Mouse (Mus musculus): ENCODE data around the gene Prr7. TPM values are rescaled to one million over a fixed set of nuclear protein-coding genes. Genes with fewer than 3 reads are reported as not detected.

Gene Prr7
- total and polyA plus RNA-seq, 3 experiments: 0.60 to 1.2 (median 0.89) TPM

- H3K4me3 ChIP-seq (replicated peaks in 1 of 3; ENCODE audit: low read depth in 2 of 3, low read length in 2 of 3, poor library complexity in 1 of 3): no peak overlapping the region
Measured at GRCm38 (mm10) chr13:55482542-55482941, 18.5 kb downstream of the Prr7 start.

GRCm38 (mm10) chr13:55483071-55483470 lies 19.0 kb downstream of the Prr7 start:
- H3K9ac ChIP-seq (ENCODE audit: insufficient read depth, low read depth): no peak overlapping the region
- no peak for TF ChIP-seq NRF1 (IDR thresholded peaks at IDR 0.05; ENCODE audit: low read depth, low read length)
- TF ChIP-seq BHLHE40 (IDR thresholded peaks at IDR 0.05; ENCODE audit: low read depth, low read length): no peak
- no peak for TF ChIP-seq MXI1 (IDR thresholded peaks at IDR 0.05; ENCODE audit: low read depth, low read length)
- TF ChIP-seq CTCF (conservative IDR thresholded peaks at IDR 0.05 in 1 of 2, IDR thresholded peaks at IDR 0.05 in 1 of 2; ENCODE audit: low read depth in 2 of 2, low read length in 2 of 2): no peak
- no peak for TF ChIP-seq MAZ (IDR thresholded peaks at IDR 0.05; ENCODE audit: low read depth, low read length)
- TF ChIP-seq IRF4 (IDR thresholded peaks at IDR 0.05; ENCODE audit: low read depth, low read length): no peak
- no peak for TF ChIP-seq JUND (conservative IDR thresholded peaks at IDR 0.05; ENCODE audit: low read depth, low read length)
- no peak for TF ChIP-seq ELF1 (IDR thresholded peaks at IDR 0.05; ENCODE audit: low read depth, low read length)
- TF ChIP-seq RAD21 (IDR thresholded peaks at IDR 0.05; ENCODE audit: low read depth, low read length): no peak
- TF ChIP-seq SIN3A (IDR thresholded peaks at IDR 0.05; ENCODE audit: low read length): no peak
- no peak for TF ChIP-seq SMC3 (IDR thresholded peaks at IDR 0.05; ENCODE audit: low read depth, low read length)
- TF ChIP-seq PAX5 (IDR thresholded peaks at IDR 0.05; ENCODE audit: low read length): no peak
- peaks cover 91% of the 10 kb centered on the region for H3K27me3 ChIP-seq (replicated peaks)
- peaks cover 4% of the 10 kb centered on the region for H3K9me3 ChIP-seq (replicated peaks; ENCODE audit: low read length)
- H3K4me1 ChIP-seq (ENCODE audit: control insufficient read depth in 1 of 2, insufficient read depth in 2 of 2): peaks cover 11 to 16% of the 10 kb centered on the region in 2 experiments; a peak in 3 of 4 replicates
- dilution Hi-C loops (cut with MboI; ENCODE audit: extremely low pct_ligation_motif_present, extremely low pct_unique_long_range_greater_than_20kb, low sequenced_read_pairs) (no loop called here), in situ Hi-C loops (cut with MboI; ENCODE audit: low pct_ligation_motif_present, low pct_unique_long_range_greater_than_20kb, low sequenced_read_pairs) (no loop called here)
- H3K4me2 ChIP-seq (ENCODE audit: insufficient read depth, low read depth, poor library complexity, severe bottlenecking): no peak overlapping the region
- no peak for DNase-seq (ENCODE audit: extremely low read depth)
- H3K27ac ChIP-seq (ENCODE audit: insufficient read depth, low read depth): no peak overlapping the region
- H3K36me3 ChIP-seq (replicated peaks in 1 of 2; ENCODE audit: control insufficient read depth in 1 of 2, insufficient read depth in 1 of 2, low read length in 1 of 2): no peaks in the 10 kb centered on the region
- H3K4me3 ChIP-seq (replicated peaks in 1 of 3; ENCODE audit: low read depth in 2 of 3, low read length in 2 of 3, poor library complexity in 1 of 3): no peak overlapping the region
- H3K79me2 ChIP-seq (replicated peaks; ENCODE audit: control insufficient read depth, extremely low read depth, insufficient read depth, poor library complexity, severe bottlenecking): no peaks in the 10 kb centered on the region

More at GRCm38 (mm10) chr13:55482542-55482941, 18.5 kb downstream of the Prr7 start:
- in situ Hi-C loops (cut with MboI; ENCODE audit: low pct_ligation_motif_present, low pct_unique_long_range_greater_than_20kb, low sequenced_read_pairs): no loop called here
- Histone ChIP-seq H3K9ac (ENCODE audit: insufficient read depth, low read depth) (no peak overlapping the region), H3K36me3 (replicated peaks in 1 of 2; ENCODE audit: control insufficient read depth in 1 of 2, insufficient read depth in 1 of 2, low read length in 1 of 2) (no peaks in the 10 kb centered on the region), H3K4me2 (ENCODE audit: insufficient read depth, low read depth, poor library complexity, severe bottlenecking) (no peak overlapping the region), H3K9me3 (replicated peaks; ENCODE audit: low read length) (peaks cover 4% of the 10 kb centered on the region), H3K4me1 (ENCODE audit: control insufficient read depth in 1 of 2, insufficient read depth in 2 of 2) (peaks cover 13 to 21% of the 10 kb centered on the region in 2 experiments; a peak in 3 of 4 replicates), H3K79me2 (replicated peaks; ENCODE audit: control insufficient read depth, extremely low read depth, insufficient read depth, poor library complexity, severe bottlenecking) (no peaks in the 10 kb centered on the region), H3K27ac (ENCODE audit: insufficient read depth, low read depth) (no peak overlapping the region), H3K27me3 (replicated peaks) (peaks cover 93% of the 10 kb centered on the region)
- dilution Hi-C loops (cut with MboI; ENCODE audit: extremely low pct_ligation_motif_present, extremely low pct_unique_long_range_greater_than_20kb, low sequenced_read_pairs): no loop called here
- no peak for DNase-seq (ENCODE audit: extremely low read depth)
- TF ChIP-seq ETS1 (conservative IDR thresholded peaks at IDR 0.05; ENCODE audit: low read depth, low read length): no peak
- TF ChIP-seq RCOR1 (conservative IDR thresholded peaks at IDR 0.05; ENCODE audit: low read depth, low read length): no peak
- TF ChIP-seq ZNF384 (IDR thresholded peaks at IDR 0.05; ENCODE audit: low read depth, low read length): no peak
- no peak for TF ChIP-seq IRF4 (IDR thresholded peaks at IDR 0.05; ENCODE audit: low read depth, low read length)
- no peak for TF ChIP-seq GABPA (IDR thresholded peaks at IDR 0.05; ENCODE audit: insufficient replicate concordance, low read depth, low read length)
- no peak for TF ChIP-seq MAX (IDR thresholded peaks at IDR 0.05; ENCODE audit: low read length)
- no peak for TF ChIP-seq TCF12 (IDR thresholded peaks at IDR 0.05; ENCODE audit: low read depth, low read length)
- TF ChIP-seq BHLHE40 (IDR thresholded peaks at IDR 0.05; ENCODE audit: low read depth, low read length): no peak
- TF ChIP-seq SIN3A (IDR thresholded peaks at IDR 0.05; ENCODE audit: low read length): no peak
- no peak for TF ChIP-seq MEF2A (IDR thresholded peaks at IDR 0.05; ENCODE audit: borderline replicate concordance, low read depth, low read length)
